Mouse (Mus musculus): ENCODE measurements around the gene Ift46. TPM values are rescaled to one million over a fixed set of nuclear protein-coding genes. Genes with fewer than 3 reads are reported as not detected.

Ift46 gene
- total RNA-seq (2022), result 10 to 100 TPM; 60.2 to 78.5 (median 70.8) TPM

DNA sequence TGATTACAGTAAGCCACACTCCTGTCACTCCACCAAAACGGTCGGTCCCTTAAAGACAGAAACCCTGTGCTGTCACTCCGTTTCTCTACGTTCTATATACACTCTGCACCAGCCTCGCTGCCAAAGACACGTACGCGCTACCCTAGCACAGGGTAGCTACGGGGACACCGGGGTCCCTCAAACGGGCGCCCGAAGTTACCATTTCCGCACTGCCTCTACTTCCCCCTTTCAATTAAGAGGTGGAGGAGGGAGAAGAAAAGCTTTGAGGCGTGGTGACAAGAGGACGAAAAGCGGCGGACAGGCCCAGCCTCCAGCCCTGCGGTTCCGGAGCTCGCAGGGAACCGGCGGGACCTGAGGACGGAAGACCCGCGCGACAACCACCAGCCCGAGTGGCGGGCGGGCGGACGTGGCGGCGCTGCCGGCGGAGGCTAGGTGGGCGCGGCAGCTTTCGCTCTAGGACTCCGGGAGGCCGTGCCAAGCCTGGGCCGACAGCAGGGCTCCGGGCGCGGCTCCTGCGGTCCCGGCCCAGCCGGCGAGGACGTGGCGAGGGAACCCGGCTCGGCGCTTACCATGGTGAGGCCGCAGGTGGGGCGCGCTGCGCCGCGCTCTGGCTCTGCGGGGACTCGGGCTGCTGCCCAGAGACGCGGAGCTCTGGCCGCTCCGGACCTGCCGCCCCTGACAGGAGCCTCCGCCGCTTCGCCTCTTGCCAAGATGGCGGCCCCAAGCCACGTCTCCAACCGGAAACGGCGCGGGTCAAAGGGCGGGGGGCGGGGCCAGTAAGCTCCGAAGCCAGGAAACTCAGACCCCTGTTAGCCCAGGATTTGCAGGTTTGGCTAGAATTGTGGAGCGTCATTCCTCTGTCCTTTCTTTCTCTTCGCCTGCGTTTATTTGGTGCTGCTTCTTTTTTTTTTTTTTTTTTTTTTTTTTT lies at the start of gene Ift46, which contains the start of gene Arcn1:
Ift46 (plus strand) TSS at position 808 of the 928 bp plus-strand sequence.
Arcn1 (minus strand) TSS at position 745 of the 928 bp plus-strand sequence.
- DNase-seq (ENCODE audit: low spot score in 2 of 2), result peak; percentile 63 to 69

- DNase-seq (ENCODE audit: low spot score in 2 of 2), result no peak
Measured at GRCm38 (mm10) chr9:44718937-44719631, 48.6 kb upstream of the Ift46 start.

GRCm38 (mm10) chr9:44719632-44720357 lies 47.9 kb upstream of the Ift46 start:
- DNase-seq (ENCODE audit: low spot score in 2 of 2), result no peak

GRCm38 (mm10) chr9:44720358-44721153 lies 47.2 kb upstream of the Ift46 start:
- no peak for DNase-seq (ENCODE audit: low spot score in 2 of 2)

DNA sequence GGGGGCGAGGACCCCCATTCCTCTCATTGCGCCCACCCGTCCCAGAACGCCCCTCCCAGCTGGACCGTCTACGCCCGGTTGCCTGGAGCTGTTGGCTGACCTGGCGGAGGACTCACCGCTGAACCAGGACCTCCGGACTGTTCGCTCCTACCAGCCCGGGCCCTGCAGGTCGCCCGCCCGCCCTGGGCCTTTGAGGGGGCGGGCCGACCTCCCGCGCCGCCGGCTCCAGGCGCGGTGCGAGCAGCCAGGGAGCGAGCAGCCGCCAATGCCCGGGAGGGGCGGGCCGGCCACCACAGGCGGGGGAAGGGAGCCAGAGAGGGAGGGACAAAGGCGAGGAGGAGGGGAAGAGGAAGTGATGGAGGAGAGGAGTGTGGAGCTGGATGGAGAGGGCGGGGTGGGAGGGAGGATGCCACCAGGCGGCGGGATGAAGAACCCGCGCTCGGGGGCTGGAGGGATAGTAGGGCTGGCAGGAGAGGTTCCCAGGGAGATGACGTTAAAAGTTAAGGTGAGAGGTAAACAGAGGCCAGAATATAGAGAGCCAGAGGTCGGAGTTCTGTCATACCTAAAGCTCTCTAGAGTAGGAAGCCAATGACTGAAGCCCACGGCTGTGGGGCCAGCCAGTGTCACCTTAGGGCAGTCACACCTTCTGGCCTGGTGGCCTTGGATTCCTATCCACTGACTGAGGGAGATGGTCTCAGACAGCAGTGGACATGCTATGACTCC lies 46.4 kb upstream of the Ift46 start:
- DNase-seq (ENCODE audit: low spot score in 2 of 2), result peak; percentile 58 to 86

- no peak for DNase-seq (ENCODE audit: low spot score in 2 of 2)
Measured at GRCm38 (mm10) chr9:44721877-44722186, 45.9 kb upstream of the Ift46 start.

DNA sequence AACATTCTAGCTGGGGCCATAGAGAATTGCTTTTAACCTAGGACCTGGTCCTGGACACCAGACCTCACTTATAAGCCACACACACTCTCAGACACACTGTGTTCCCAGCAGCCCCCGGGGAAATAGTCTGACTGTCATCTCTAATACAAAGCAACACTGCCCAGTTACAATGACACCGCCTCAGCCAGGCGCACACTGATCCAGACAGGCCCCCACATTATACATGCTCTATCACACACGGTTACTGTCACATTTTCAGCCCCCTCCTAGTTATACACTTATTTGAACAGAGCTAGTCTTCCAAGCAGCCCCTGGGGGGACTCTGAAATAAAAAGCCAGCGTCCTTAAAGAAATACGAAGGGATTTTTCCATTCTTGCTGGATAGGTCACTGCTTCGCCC lies 45.1 kb upstream of the Ift46 start:
- DNase-seq (ENCODE audit: low spot score in 2 of 2), result no peak

GRCm38 (mm10) chr9:44723008-44723407 lies 44.7 kb upstream of the Ift46 start:
- no peak for DNase-seq (ENCODE audit: low spot score in 2 of 2)

DNA sequence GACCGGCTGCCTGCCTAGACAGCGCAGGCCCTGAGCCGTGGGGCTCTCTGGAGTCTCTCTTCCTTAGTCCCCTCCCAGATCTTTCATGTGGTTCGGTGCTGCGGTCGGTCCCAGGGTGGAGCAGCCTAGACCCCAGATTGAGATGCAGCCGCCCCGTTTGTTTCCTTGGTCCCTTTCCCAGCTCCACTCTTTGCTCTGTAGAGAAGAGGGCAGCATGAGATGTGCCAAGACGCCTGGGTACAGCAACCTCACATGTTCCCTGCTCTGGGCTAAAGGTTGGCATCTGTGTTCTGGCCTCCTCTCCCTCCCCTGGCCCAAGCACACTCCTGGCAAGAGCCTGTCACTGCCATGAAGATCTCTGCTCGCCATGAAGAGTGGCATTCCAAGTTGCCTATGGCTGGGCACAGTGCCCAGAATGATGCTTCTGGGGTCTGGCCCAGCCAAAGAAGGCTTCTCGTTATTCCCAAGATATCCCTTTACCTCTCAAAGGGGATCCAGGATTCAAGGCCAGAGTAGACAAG lies 44.1 kb upstream of the Ift46 start:
- no peak for DNase-seq (ENCODE audit: low spot score in 2 of 2)

- DNase-seq (ENCODE audit: low spot score in 2 of 2), result peak in 1 of 2 experiments; percentile 71
Measured at GRCm38 (mm10) chr9:44724223-44724622, 43.5 kb upstream of the Ift46 start.

- no peak for DNase-seq (ENCODE audit: low spot score in 2 of 2)
Measured at GRCm38 (mm10) chr9:44724665-44725064, 43.0 kb upstream of the Ift46 start.

DNA sequence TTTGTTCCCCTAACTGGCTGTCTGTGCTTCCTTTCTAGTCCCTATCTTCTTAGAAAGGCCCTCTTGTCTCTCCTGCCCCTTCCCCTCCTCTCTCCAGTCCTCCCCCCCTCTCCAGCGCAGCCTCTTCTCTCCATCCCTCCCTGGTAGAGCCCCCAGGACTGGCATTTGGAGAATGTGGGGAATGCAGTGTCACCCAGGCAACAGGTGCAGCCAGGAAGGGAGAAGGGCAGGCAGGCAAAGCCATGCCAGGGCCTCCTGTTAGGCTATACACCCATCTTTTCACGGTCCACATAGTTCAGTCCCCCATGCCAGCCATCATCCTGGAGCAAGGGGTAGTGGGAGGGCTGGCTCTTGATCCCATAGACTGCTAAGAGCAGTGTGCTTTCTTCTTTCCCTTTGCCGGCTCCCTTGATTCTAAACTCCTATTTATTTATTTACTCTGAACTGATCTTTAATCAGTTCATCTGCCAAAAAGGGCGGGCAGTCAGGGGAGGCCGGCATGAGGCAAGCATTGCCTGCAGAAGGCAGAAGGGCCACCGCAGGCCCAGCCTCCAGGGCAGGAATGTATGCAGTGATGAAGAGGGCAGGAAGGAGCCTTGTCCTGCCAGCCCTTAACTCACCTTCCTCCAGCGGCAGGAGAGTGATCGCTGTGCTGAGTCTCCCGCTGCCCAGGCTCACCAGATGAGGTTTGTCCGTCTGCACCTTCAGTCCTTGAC lies 41.1 kb upstream of the Ift46 start:
- no peak for DNase-seq (ENCODE audit: low spot score in 2 of 2)

DNA sequence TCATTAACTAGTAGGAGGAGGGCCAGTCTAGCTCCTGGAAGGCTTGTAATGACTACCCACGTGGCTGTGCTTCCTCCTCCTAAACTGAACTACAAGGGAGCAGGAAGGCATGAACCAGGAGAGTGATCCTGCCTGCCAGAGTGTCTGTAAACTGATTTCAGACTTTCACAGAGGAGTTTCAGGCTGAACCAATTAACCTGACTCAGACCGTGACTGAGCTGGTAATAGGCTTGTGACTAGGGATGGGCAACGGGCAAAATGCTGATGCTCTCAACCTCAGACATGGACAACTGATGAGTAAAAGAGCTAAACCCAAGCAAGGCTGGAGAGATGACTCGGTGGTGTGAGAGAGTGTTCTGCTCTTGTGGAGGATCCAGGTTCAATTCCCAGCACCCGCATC lies 40.3 kb upstream of the Ift46 start:
- no peak for DNase-seq (ENCODE audit: low spot score in 2 of 2)

DNA sequence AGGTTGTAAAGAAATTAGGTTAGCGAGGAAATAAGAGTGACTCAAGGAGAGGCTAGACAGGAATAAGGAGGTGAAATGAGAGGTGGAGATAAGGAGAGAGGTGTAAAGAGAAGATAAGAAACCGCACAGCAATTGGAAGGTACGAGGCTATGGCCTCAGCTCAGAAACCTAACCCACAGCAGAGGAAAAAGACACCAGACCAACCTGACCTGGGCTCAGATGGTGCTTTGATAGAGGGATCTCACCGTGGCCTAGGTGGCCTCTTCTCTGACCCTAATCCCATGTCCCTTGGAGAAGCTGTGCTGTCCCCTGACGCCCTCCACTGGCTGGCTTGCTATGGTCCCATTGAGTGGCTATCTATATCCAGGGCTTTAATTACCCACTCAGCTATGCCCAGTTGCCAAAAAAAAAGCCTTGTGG lies 35.6 kb upstream of the Ift46 start:
- no peak for DNase-seq (ENCODE audit: low spot score in 2 of 2)

DNA sequence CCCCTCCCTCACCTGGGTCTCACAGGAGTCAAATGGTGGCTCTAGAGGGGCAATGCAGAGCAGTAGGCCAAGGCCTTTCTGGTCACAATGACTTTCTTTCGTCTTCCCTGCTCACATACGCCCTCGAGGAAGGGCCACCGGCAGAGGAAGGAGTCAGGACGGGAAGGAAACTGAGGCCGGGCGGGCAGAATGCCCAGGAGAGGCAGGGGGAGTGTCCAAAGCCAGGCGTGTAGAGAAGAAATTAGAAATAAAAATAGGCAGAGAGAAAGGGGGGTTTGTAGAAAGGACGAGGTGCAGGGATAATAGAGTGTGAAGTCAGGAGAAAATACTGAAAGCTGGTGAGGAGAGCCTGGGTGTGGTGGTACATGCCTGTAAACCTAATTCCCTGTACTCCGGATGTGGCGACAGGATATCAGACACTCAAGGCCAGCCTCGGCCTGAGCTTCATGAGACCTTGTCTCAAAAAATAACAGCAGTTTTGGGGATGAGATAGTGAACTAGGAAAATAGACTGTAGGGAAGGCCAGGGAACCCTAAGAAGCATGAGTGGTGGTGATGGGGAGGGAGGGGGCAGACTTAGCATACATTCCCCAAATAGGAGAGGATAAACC lies 34.7 kb upstream of the Ift46 start:
- no peak for DNase-seq (ENCODE audit: low spot score in 2 of 2)

GRCm38 (mm10) chr9:44733671-44734523 lies 33.8 kb upstream of the Ift46 start:
- no peak for DNase-seq (ENCODE audit: low spot score in 2 of 2)

DNA sequence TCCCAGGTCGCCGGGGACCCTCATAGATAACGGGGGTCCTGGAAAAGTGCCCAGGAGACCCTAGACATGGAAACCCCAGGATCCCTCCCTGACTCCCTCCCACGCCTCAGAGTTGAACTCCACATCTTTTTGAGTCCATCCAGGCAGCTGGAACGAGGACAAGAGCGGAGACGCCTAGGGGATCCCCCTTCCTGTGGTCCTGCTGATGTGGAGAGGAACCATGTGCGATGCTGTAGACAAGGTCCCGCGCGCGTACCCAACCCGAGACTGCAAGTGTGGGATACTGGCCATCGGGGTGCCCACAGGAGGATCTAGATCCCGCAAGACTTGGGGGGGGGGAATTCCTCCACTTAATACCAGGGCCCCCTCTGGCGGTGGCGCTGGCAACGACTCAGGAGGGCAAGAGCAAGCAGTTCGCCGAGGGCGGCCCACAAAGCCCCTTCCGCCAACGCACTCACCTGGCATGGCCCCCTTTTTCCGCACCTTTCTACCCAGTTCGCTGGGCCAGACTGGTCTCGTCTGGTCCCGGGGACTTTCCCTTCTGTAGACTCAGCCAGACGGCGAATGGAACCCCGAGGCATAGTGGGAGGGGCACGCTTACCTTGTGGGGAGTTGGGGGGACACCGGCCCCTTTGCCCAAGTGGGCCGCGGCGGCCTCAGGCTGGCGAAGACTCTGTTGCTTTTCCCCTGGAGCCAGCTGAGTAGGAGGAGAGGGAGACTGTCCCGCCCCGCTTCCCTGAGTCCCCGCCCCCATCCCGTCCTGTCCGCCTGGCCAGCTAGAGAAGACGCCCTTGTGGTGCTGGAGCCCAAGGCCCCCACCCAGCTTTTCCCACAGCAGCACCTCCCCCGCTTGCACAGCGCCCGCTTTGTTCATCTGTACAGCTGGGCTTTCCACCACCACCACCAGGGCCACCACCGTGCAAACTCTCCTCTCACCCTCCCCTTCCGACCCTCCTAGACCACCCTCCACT lies 32.9 kb upstream of the Ift46 start, which contains the start of gene Phldb1:
Phldb1 (minus strand) TSS at position 675 of the 971 bp plus-strand sequence.
- peak in 1 of 2 experiments; percentile 70 for DNase-seq (ENCODE audit: low spot score in 2 of 2)

Measured in left cerebral cortex, adult 8-10 months (tissue).